Mouse (Mus musculus): ENCODE results near the gene Mrgpre. TPM values are rescaled to one million over a fixed set of nuclear protein-coding genes. Genes with fewer than 3 reads are reported as not detected.

The Mrgpre gene
- total and polyA plus RNA-seq, 2 experiments = 0.09 to 0.78 TPM

GRCm38 (mm10) chr7:143757027-143757390 lies 27.3 kb downstream of the Mrgpre start:
- 1% methylated on average over 15 of the region's 15 CpGs for WGBS
- TF ChIP-seq POLR2A (IDR thresholded peaks at IDR 0.05; ENCODE audit: extremely low read depth, insufficient read depth, low read length) (peak; percentile 23; the same call in 1 of the 2 replicates), CTCF (IDR thresholded peaks at IDR 0.05; ENCODE audit: low read depth, low read length) (no peak)
- H3K27ac ChIP-seq (replicated peaks; ENCODE audit: insufficient read depth, low read depth, low read length) = peak overlapping the region; percentile 49
- DNase-seq (ENCODE audit: extremely low read depth, low read depth, low spot score) = peak; percentile 81
- H3K9ac ChIP-seq (ENCODE audit: low read depth, low read length) = peak overlapping the region; percentile 53
- no peaks in the 10 kb centered on the region for H3K27me3 ChIP-seq (ENCODE audit: control insufficient read depth, insufficient read depth, low read length)
- no peaks in the 10 kb centered on the region for H3K79me2 ChIP-seq (ENCODE audit: control insufficient read depth, insufficient read depth, low read length)
- no peaks in the 10 kb centered on the region for H3K36me3 ChIP-seq (ENCODE audit: control insufficient read depth, insufficient read depth, low read length)
- H3K4me3 ChIP-seq (ENCODE audit: insufficient read depth, low read depth, low read length) = peak overlapping the region; percentile 58
- H3K4me1 ChIP-seq (ENCODE audit: control insufficient read depth, insufficient read depth, low read length) = peaks cover 27% of the 10 kb centered on the region

GRCm38 (mm10) chr7:143756125-143757026 lies 27.9 kb downstream of the Mrgpre start, which contains the start of gene Osbpl5:
Osbpl5 (minus strand) TSS chr7:143756985.
- TF ChIP-seq POLR2A (IDR thresholded peaks at IDR 0.05; ENCODE audit: extremely low read depth, insufficient read depth, low read length) = no peak
- TF ChIP-seq CTCF (IDR thresholded peaks at IDR 0.05; ENCODE audit: low read depth, low read length) = no peak
- peak within 1 kb of the TSS; percentile 58 for H3K4me3 ChIP-seq (ENCODE audit: insufficient read depth, low read depth, low read length)
- 25% methylated on average over 22 of the region's 22 CpGs for WGBS
- H3K27ac ChIP-seq (replicated peaks; ENCODE audit: insufficient read depth, low read depth, low read length) = peak within 1 kb of the TSS; percentile 49
- H3K36me3 ChIP-seq (ENCODE audit: control insufficient read depth, insufficient read depth, low read length) = no peaks in the 10 kb centered on the region
- peak within 1 kb of the TSS; percentile 53 for H3K9ac ChIP-seq (ENCODE audit: low read depth, low read length)
- H3K4me1 ChIP-seq (ENCODE audit: control insufficient read depth, insufficient read depth, low read length) = peaks cover 31% of the 10 kb centered on the region
- DNase-seq (ENCODE audit: extremely low read depth, low read depth, low spot score) = no peak
- no peaks in the 10 kb centered on the region for H3K27me3 ChIP-seq (ENCODE audit: control insufficient read depth, insufficient read depth, low read length)
- no peaks in the 10 kb centered on the region for H3K79me2 ChIP-seq (ENCODE audit: control insufficient read depth, insufficient read depth, low read length)

GRCm38 (mm10) chr7:143755357-143756124 lies 28.8 kb downstream of the Mrgpre start:
- 46% methylated on average over 9 of the region's 9 CpGs for whole genome bisulfite sequencing
- peaks cover 37% of the 10 kb centered on the region for H3K4me1 ChIP-seq (ENCODE audit: control insufficient read depth, insufficient read depth, low read length)
- TF ChIP-seq CTCF (IDR thresholded peaks at IDR 0.05; ENCODE audit: low read depth, low read length) = 0 out of 2 replicates have a peak, but pooled peaks have one; percentile 8
- no peak for TF ChIP-seq POLR2A (IDR thresholded peaks at IDR 0.05; ENCODE audit: extremely low read depth, insufficient read depth, low read length)
- H3K27me3 ChIP-seq (ENCODE audit: control insufficient read depth, insufficient read depth, low read length) = no peaks in the 10 kb centered on the region
- H3K4me3 ChIP-seq (ENCODE audit: insufficient read depth, low read depth, low read length) = no peak overlapping the region
- no peak overlapping the region for H3K27ac ChIP-seq (replicated peaks; ENCODE audit: insufficient read depth, low read depth, low read length)
- no peaks in the 10 kb centered on the region for H3K79me2 ChIP-seq (ENCODE audit: control insufficient read depth, insufficient read depth, low read length)
- no peaks in the 10 kb centered on the region for H3K36me3 ChIP-seq (ENCODE audit: control insufficient read depth, insufficient read depth, low read length)
- H3K9ac ChIP-seq (ENCODE audit: low read depth, low read length) = no peak overlapping the region
- DNase-seq (ENCODE audit: extremely low read depth, low read depth, low spot score) = peak; percentile 91

GRCm38 (mm10) chr7:143753990-143754715 lies 30.1 kb downstream of the Mrgpre start:
- H3K4me1 ChIP-seq (ENCODE audit: control insufficient read depth, insufficient read depth, low read length) = peaks cover 39% of the 10 kb centered on the region
- no peak overlapping the region for H3K27ac ChIP-seq (replicated peaks; ENCODE audit: insufficient read depth, low read depth, low read length)
- no peaks in the 10 kb centered on the region for H3K36me3 ChIP-seq (ENCODE audit: control insufficient read depth, insufficient read depth, low read length)
- H3K9ac ChIP-seq (ENCODE audit: low read depth, low read length) = no peak overlapping the region
- H3K27me3 ChIP-seq (ENCODE audit: control insufficient read depth, insufficient read depth, low read length) = no peaks in the 10 kb centered on the region
- H3K4me3 ChIP-seq (ENCODE audit: insufficient read depth, low read depth, low read length) = no peak overlapping the region
- no peaks in the 10 kb centered on the region for H3K79me2 ChIP-seq (ENCODE audit: control insufficient read depth, insufficient read depth, low read length)
- WGBS = 56% methylated on average over 5 of the region's 5 CpGs
- DNase-seq (ENCODE audit: extremely low read depth, low read depth, low spot score) = peak; percentile 59
- no peak for TF ChIP-seq POLR2A (IDR thresholded peaks at IDR 0.05; ENCODE audit: extremely low read depth, insufficient read depth, low read length)
- peak; percentile 94 for TF ChIP-seq CTCF (IDR thresholded peaks at IDR 0.05; ENCODE audit: low read depth, low read length)

DNA sequence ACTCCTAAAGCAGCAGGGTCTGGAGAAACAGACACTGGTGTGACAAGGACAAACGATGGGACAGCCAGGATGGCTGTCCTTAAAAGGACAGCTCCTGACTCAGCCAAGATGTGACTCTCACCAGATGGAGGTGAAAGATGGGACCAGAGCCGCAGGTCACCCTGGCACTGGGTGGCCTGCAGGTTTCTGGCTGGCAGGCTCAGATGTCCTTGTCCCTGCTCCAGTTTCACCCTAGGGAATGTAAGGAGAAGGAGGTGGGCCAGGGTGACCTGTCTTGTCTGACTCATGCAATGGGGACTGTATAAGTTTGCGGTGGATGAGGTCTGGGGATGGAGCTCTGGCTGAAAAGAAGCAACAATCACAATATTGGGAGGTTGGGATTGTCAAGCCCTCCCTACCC lies 31.7 kb downstream of the Mrgpre start:
- TF ChIP-seq POLR2A (IDR thresholded peaks at IDR 0.05; ENCODE audit: extremely low read depth, insufficient read depth, low read length) (no peak), CTCF (IDR thresholded peaks at IDR 0.05; ENCODE audit: low read depth, low read length) (no peak)
- Histone ChIP-seq H3K4me3 (ENCODE audit: insufficient read depth, low read depth, low read length) (no peak overlapping the region), H3K36me3 (ENCODE audit: control insufficient read depth, insufficient read depth, low read length) (no peaks in the 10 kb centered on the region), H3K27ac (replicated peaks; ENCODE audit: insufficient read depth, low read depth, low read length) (no peak overlapping the region), H3K79me2 (ENCODE audit: control insufficient read depth, insufficient read depth, low read length) (no peaks in the 10 kb centered on the region), H3K27me3 (ENCODE audit: control insufficient read depth, insufficient read depth, low read length) (no peaks in the 10 kb centered on the region), H3K9ac (ENCODE audit: low read depth, low read length) (no peak overlapping the region), H3K4me1 (ENCODE audit: control insufficient read depth, insufficient read depth, low read length) (peaks cover 41% of the 10 kb centered on the region)
- 68% methylated on average over 3 of the region's 3 CpGs for WGBS
- no peak for DNase-seq (ENCODE audit: extremely low read depth, low read depth, low spot score)

Measured in liver, adult 2 months (tissue).